Mouse (Mus musculus): ENCODE data around the gene Plekha7.

Gene Plekha7

GRCm38 (mm10) chr7:116226316-116226715, 81.9 kb downstream of the Plekha7 start:
- intact Hi-C loops (cut with DNase I), result no loop called here

GRCm38 (mm10) chr7:116224543-116224942, 83.6 kb downstream of the Plekha7 start:
- intact Hi-C loops (cut with DNase I), result no loop called here

GRCm38 (mm10) chr7:116223010-116223783, 85.0 kb downstream of the Plekha7 start:
- intact Hi-C loops (cut with DNase I), result no loop called here

GRCm38 (mm10) chr7:116222288-116223009, 85.7 kb downstream of the Plekha7 start:
- intact Hi-C loops (cut with DNase I), result no loop called here

GRCm38 (mm10) chr7:116221883-116222282, 86.3 kb downstream of the Plekha7 start:
- intact Hi-C loops (cut with DNase I), result no loop called here

DNA sequence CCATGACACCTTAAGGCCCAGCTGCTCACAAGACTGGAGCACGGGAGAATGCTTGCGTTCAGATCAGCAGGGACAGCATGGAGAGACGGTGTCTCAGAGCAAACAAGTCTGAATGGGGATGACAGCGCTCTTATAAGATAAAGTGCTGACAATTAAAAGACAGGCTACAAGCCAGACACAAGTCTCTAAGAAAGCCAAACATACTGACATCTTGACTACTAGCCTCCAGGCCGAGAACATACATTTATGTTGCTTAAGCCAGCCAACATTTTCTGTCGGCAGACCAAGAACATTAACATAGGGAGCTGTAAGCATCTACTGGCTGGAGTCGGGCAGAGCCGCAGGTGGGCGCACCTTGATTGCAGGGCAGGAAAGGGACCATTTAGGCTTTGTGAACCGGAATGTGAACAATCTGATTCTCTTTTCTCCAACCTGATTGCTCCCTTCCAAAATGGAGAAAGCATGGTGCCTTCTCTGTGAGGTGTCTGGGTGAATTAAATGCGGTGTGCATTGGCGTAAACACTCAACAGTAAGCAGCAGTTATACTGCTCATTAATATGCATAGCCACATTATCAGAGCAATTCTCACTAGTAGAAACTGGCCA, 88.0 kb downstream of the Plekha7 start:
- intact Hi-C loops (cut with DNase I), result no loop called here

DNA sequence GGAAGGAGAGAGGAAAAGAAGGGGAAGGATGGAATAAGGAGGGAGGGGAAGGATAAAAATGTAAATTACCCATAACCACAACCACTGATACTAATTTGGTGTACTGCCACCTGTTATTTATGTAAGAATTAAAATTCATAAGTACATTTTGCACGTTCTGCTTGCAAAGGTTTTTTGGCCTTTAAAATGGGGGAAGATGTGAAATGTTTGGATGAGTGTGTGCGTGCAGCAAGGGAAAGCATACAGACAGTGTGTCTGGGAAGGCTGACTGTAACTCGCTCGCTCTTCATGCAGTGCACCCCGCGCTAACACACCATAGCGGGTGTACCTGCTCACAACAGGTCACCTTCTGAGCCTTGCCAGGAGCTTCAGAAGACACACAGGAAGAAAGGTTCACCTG, 90.4 kb downstream of the Plekha7 start:
- intact Hi-C loops (cut with DNase I), result no loop called here

- intact Hi-C loops (cut with DNase I), result no loop called here
These were observed 96.3 kb downstream of the Plekha7 start for GRCm38 (mm10) chr7:116211904-116212303.

DNA sequence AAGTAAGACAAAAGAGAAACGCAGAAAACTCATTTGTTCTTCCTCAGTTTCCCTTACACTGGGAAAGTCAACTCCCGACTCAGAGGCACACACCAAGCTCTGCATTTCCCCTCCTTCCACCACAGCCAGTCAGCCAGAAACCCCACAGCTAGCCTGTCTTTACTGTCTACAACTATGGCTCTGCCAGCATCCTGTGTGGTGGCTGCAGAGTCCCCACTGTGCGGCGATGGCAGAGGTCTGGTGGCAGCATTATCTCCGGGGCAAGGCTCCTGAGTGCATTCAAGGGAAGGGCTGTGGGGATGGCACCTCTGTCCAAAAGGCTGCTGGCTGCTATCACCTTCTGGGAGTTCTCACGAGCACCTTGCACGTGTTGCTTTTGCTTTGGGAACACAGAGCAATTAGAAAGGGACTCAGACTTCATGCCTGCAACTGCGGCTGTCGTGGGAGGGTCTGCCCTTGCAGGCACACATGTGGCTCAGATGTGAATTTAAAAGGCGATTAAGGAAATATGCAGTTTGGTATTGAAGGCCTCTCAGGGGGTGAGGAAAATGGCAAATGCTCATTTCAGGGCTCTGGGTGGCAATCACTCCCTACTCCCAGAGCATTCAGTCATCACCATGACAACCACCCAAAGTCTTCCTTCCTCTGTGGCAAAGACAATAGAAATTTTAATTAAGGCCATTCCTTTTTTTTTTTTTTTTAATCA, 98.1 kb downstream of the Plekha7 start:
- intact Hi-C loops (cut with DNase I), result no loop called here

GRCm38 (mm10) chr7:116208880-116209279, 99.3 kb downstream of the Plekha7 start:
- intact Hi-C loops (cut with DNase I), result no loop called here

- intact Hi-C loops (cut with DNase I), result no loop called here
These were observed 101.2 kb downstream of the Plekha7 start for GRCm38 (mm10) chr7:116206806-116207571.

- intact Hi-C loops (cut with DNase I), result no loop called here
These were observed 102.7 kb downstream of the Plekha7 start for GRCm38 (mm10) chr7:116205451-116205850.

GRCm38 (mm10) chr7:116202033-116202681, 106.0 kb downstream of the Plekha7 start:
- intact Hi-C loops (cut with DNase I), result no loop called here

DNA sequence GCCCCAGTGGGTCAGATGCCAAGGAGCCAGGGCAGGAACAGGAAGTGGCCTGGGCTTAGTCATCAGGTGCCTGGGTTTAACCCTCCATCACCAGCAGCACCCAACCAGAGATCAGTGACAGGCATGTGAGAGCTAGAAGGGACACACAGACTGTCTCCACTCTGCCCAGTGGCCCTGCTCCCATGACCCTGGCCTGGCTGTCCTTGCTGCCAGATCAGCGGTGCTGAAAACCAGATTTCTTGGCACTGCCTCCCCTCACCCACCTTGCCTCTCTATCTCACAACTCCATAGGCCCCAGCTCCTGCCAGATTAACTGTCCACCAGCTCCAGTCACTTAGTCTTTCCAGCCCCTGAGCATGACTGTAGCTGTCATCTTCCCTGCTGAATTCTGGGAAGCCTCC, 107.2 kb downstream of the Plekha7 start:
- intact Hi-C loops (cut with DNase I), result no loop called here

- intact Hi-C loops (cut with DNase I), result no loop called here
These were observed 107.6 kb downstream of the Plekha7 start for GRCm38 (mm10) chr7:116200544-116200943.

DNA sequence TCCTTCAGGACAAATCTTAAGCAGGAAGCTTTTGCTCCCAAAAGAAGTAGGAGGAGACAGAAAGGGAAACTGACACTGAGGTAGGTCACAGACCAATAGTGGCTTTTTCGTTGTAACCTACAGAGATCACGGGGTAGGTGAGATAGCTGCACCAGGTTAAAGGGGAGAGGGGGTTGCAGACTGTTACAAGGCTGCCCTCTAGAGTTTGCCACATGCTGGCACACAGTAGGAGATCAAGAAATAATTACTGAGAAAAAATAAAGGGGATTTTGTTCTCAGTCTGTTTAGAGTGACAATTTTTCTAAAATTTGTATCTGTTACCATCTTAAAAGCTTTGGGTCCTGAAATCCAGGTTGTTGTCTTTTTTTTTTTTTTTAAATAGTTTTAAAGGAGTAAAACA, 109.3 kb downstream of the Plekha7 start:
- intact Hi-C loops (cut with DNase I), result no loop called here

GRCm38 (mm10) chr7:116198407-116198806, 109.8 kb downstream of the Plekha7 start:
- intact Hi-C loops (cut with DNase I), result no loop called here

- intact Hi-C loops (cut with DNase I), result no loop called here
These were observed 111.0 kb downstream of the Plekha7 start for GRCm38 (mm10) chr7:116196974-116197679.

DNA sequence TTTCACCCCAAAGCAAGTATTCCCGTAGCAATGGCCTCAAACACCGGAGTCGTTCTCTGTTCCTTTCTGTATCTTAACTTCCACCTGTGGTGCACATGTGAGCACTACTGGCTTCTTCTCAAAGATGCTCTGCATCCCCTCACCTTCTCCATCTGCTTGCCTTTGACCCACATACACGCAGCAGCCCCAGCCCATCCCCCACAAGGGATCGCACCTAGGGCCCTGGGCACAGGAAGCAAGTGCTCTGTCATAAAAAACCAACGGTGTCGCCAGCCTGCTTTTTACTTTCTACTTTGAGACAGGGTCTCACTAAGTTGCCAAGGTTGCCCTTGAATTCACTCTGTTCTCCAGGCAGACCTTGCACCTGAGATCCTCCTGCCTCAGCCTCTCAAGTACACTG, 113.2 kb downstream of the Plekha7 start:
- intact Hi-C loops (cut with DNase I), result no loop called here

- intact Hi-C loops (cut with DNase I), result no loop called here
These were observed 115.2 kb downstream of the Plekha7 start for GRCm38 (mm10) chr7:116192966-116193365.

All from adrenal gland (tissue).